22 mouse cellular contexts compared by ENCODE assay signal in the genomic region with DNA sequence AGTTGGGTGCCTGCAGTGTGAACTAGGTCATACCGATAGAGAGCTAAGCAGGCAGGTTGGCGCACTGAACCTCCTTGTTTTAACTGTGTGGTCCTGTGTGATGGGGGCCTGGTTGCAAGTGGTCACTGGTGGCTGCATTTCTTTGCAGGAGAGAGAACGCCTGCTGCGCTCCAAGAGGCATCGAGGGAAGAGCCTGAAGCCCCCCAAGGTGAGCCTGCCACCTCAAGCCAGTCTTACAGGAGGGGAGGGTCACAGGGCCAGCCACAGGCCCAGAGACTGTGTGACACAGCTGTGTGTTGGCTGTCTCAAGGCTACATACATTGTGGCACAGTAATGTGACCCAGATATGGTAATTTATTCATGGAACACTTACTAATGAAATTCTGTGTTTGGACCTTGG. TPM values are rescaled to one million over a fixed set of nuclear protein-coding genes. Genes with fewer than 3 reads are reported as not detected.
A peak's percentile ranks its signal among the peaks of the same experiment; 100 is the strongest.
DNase-seq lines count a peak whose midpoint lies in the region; ATAC-seq and TF ChIP-seq lines count a peak whose summit lies in the region.
"Had no signal": no experiment of that assay in that cellular context is flagged by ENCODE, and none has a peak within 500 bp of the region (broad histone marks: within the 10 kb centered on the region; RNA-seq: fewer than 3 reads in every experiment).

No protein-coding gene starts in this region.

- H3K9me3 ChIP-seq in hindbrain, embryonic 14.5 days (ENCODE audit: control insufficient read depth, low read length): no peaks in the 10 kb centered on the region
- H3K9me3 ChIP-seq in hindbrain, embryonic 10.5 days: no peaks in the 10 kb centered on the region
- no peaks in the 10 kb centered on the region for H3K9me3 ChIP-seq in midbrain, embryonic 11.5 days (ENCODE audit: control insufficient read depth, low read length)
- H3K9me3 ChIP-seq in midbrain, embryonic 10.5 days (replicated peaks): no peaks in the 10 kb centered on the region
- H3K9me3 ChIP-seq in midbrain, postnatal 0 days (ENCODE audit: low read length): no peaks in the 10 kb centered on the region
- H3K9me3 ChIP-seq: embryonic facial prominence, embryonic 12.5 days; forebrain, embryonic 12.5 days; heart, embryonic 13.5 days; hindbrain, embryonic 13.5 days had no signal

- H3K4me1 ChIP-seq in hindbrain, embryonic 14.5 days (replicated peaks; ENCODE audit: control insufficient read depth, insufficient read depth, low read length): 0 out of 2 replicates have a peak, but pooled peaks cover 7% of the 10 kb centered on the region
- H3K4me1 ChIP-seq in hindbrain, embryonic 10.5 days (replicated peaks): peaks cover 12% of the 10 kb centered on the region
- H3K4me1 ChIP-seq in midbrain, embryonic 11.5 days (ENCODE audit: control insufficient read depth, insufficient read depth, low read length): no peaks in the 10 kb centered on the region
- H3K4me1 ChIP-seq in midbrain, embryonic 10.5 days: peaks cover 11% of the 10 kb centered on the region; the same call in 1 of the 2 replicates
- H3K4me1 ChIP-seq in midbrain, postnatal 0 days (ENCODE audit: insufficient read depth, low read length): peaks cover 7% of the 10 kb centered on the region; the same call in 1 of the 2 replicates
- H3K4me1 ChIP-seq: embryonic facial prominence, embryonic 12.5 days; heart, embryonic 13.5 days had no signal

- H3K4me3 ChIP-seq in hindbrain, embryonic 14.5 days (replicated peaks; ENCODE audit: low read length): no peak overlapping the region
- H3K4me3 ChIP-seq in hindbrain, embryonic 10.5 days: no peak overlapping the region
- no peak overlapping the region for H3K4me3 ChIP-seq in midbrain, embryonic 11.5 days (ENCODE audit: low read depth, low read length)
- no peak overlapping the region for H3K4me3 ChIP-seq in midbrain, embryonic 10.5 days
- no peak overlapping the region for H3K4me3 ChIP-seq in midbrain, postnatal 0 days (ENCODE audit: low read depth, low read length)
- H3K4me3 ChIP-seq: embryonic facial prominence, embryonic 12.5 days; forebrain, embryonic 12.5 days; heart, embryonic 13.5 days; hindbrain, embryonic 13.5 days had no signal

- H3K4me2 ChIP-seq in hindbrain, embryonic 14.5 days (replicated peaks): no peak overlapping the region
- H3K4me2 ChIP-seq in midbrain, embryonic 11.5 days: no peak overlapping the region
- H3K4me2 ChIP-seq in midbrain, postnatal 0 days (ENCODE audit: low read depth, low read length, poor library complexity, severe bottlenecking): no peak overlapping the region
- H3K4me2 ChIP-seq: embryonic facial prominence, embryonic 12.5 days; forebrain, embryonic 12.5 days; heart, embryonic 13.5 days; hindbrain, embryonic 13.5 days had no signal

- TF ChIP-seq CTCF in midbrain, postnatal 0 days (IDR thresholded peaks at IDR 0.05): no peak

- no peak overlapping the region for H3K9ac ChIP-seq in hindbrain, embryonic 14.5 days
- H3K9ac ChIP-seq in midbrain, embryonic 11.5 days (ENCODE audit: low read length): no peak overlapping the region
- H3K9ac ChIP-seq in midbrain, postnatal 0 days (replicated peaks; ENCODE audit: low read length, poor library complexity, severe bottlenecking): no peak overlapping the region
- H3K9ac ChIP-seq: embryonic facial prominence, embryonic 12.5 days; forebrain, embryonic 12.5 days; heart, embryonic 13.5 days; hindbrain, embryonic 13.5 days had no signal

- no peaks in the 10 kb centered on the region for H3K27me3 ChIP-seq in hindbrain, embryonic 14.5 days (ENCODE audit: control insufficient read depth, insufficient read depth, low read length)
- no peaks in the 10 kb centered on the region for H3K27me3 ChIP-seq in hindbrain, embryonic 10.5 days (ENCODE audit: insufficient read depth, poor library complexity, severe bottlenecking)
- H3K27me3 ChIP-seq in midbrain, embryonic 11.5 days (ENCODE audit: control insufficient read depth, insufficient read depth, low read length): no peaks in the 10 kb centered on the region
- no peaks in the 10 kb centered on the region for H3K27me3 ChIP-seq in midbrain, embryonic 10.5 days (ENCODE audit: low read depth, poor library complexity, severe bottlenecking)
- no peaks in the 10 kb centered on the region for H3K27me3 ChIP-seq in midbrain, postnatal 0 days (ENCODE audit: insufficient read depth, low read length)
- H3K27me3 ChIP-seq: embryonic facial prominence, embryonic 12.5 days; forebrain, embryonic 12.5 days; hindbrain, embryonic 13.5 days; Patski had no signal

- 0 out of 2 replicates have a peak overlapping the region, but pooled peaks have one; percentile 29 for H3K27ac ChIP-seq in hindbrain, embryonic 14.5 days
- no peak overlapping the region for H3K27ac ChIP-seq in hindbrain, embryonic 10.5 days
- H3K27ac ChIP-seq in midbrain, embryonic 11.5 days (ENCODE audit: low read depth, low read length): no peak overlapping the region
- H3K27ac ChIP-seq in midbrain, embryonic 10.5 days (replicated peaks): no peak overlapping the region
- peak overlapping the region; percentile 79 for H3K27ac ChIP-seq in midbrain, postnatal 0 days (ENCODE audit: low read depth, low read length)
- H3K27ac ChIP-seq: embryonic facial prominence, embryonic 12.5 days; forebrain, embryonic 12.5 days; heart, embryonic 13.5 days had no signal

- ATAC-seq in hindbrain, embryonic 14.5 days (ENCODE audit: low FRiP score): no peak
- ATAC-seq in midbrain, embryonic 11.5 days (ENCODE audit: low FRiP score): no peak
- ATAC-seq in midbrain, postnatal 0 days (ENCODE audit: low FRiP score): no peak
- ATAC-seq: activated CD4-positive, CD25-positive, alpha-beta regulatory T cell, adult 4 months; forebrain, embryonic 16.5 days; Patski had no signal

- 71% methylated on average over 5 of the region's 5 CpGs for WGBS in hindbrain, embryonic 14.5 days
- 72% methylated on average over 5 of the region's 5 CpGs for WGBS in hindbrain, embryonic 10.5 days
- WGBS in midbrain, embryonic 11.5 days: 73% methylated on average over 5 of the region's 5 CpGs
- 79% methylated on average over 5 of the region's 5 CpGs for WGBS in midbrain, embryonic 10.5 days
- WGBS in midbrain, postnatal 0 days: 67% methylated on average over 5 of the region's 5 CpGs

- H3K36me3 ChIP-seq in hindbrain, embryonic 14.5 days (replicated peaks; ENCODE audit: control insufficient read depth, insufficient read depth): peaks cover 6% of the 10 kb centered on the region; the same call in 1 of the 2 replicates
- no peaks in the 10 kb centered on the region for H3K36me3 ChIP-seq in hindbrain, embryonic 10.5 days
- no peaks in the 10 kb centered on the region for H3K36me3 ChIP-seq in midbrain, embryonic 11.5 days (ENCODE audit: control insufficient read depth, insufficient read depth, low read length)
- no peaks in the 10 kb centered on the region for H3K36me3 ChIP-seq in midbrain, embryonic 10.5 days
- H3K36me3 ChIP-seq in midbrain, postnatal 0 days (ENCODE audit: insufficient read depth, low read length): no peaks in the 10 kb centered on the region
- H3K36me3 ChIP-seq: embryonic facial prominence, embryonic 12.5 days; forebrain, embryonic 12.5 days; heart, embryonic 13.5 days had no signal

- no peak for DNase-seq in hindbrain, embryonic 14.5 days (ENCODE audit: low spot score)
- no peak for DNase-seq in hindbrain, embryonic 10.5 days (ENCODE audit: low spot score)
- DNase-seq in midbrain, embryonic 11.5 days (ENCODE audit: low spot score, missing footprints): peak; percentile 72
- no peak for DNase-seq in midbrain, embryonic 10.5 days (ENCODE audit: low spot score)
- no peak for DNase-seq in midbrain, postnatal 0 days (ENCODE audit: low spot score)
- DNase-seq in retina, postnatal 1 day: peak; percentile 50
- DNase-seq: adrenal gland, postnatal 14 days; cerebellum, adult 11-12 months; cerebellum, adult 9-10 months; gastrocnemius, postnatal 36 days; heart, adult 11 months; heart, postnatal 36 days had no signal

RNA-seq across cellular contexts. Expression of a gene that starts 21.9 kb away (rescaled TPM):
- polyA plus RNA-seq in hindbrain, embryonic 14.5 days (2014; fragmentation: Nextera tagmentation; extraction: Ambion mirVana): 1.7 and 2.0 TPM in 2 replicates
- 0.08 TPM in 1 of 2 replicates, not detected in the other for polyA plus RNA-seq in hindbrain, embryonic 10.5 days (2016; fragmentation: Nextera tagmentation; extraction: Ambion mirVana)
- 0.04 TPM in 2 replicates for polyA plus RNA-seq in midbrain, embryonic 11.5 days (2014; fragmentation: Nextera tagmentation; extraction: Ambion mirVana)
- 0.01 and 0.05 TPM in 2 replicates for polyA plus RNA-seq in midbrain, embryonic 10.5 days (2016; fragmentation: Nextera tagmentation; extraction: Ambion mirVana)
- total RNA-seq in midbrain, postnatal 0 days (2014; rRNA removed): 19.4 and 29.5 TPM in 2 replicates
- polyA plus RNA-seq in midbrain, postnatal 0 days (2015; fragmentation: Nextera tagmentation; extraction: Ambion mirVana): 1.2 and 1.6 TPM in 2 replicates
- total RNA-seq: CH12.LX; gastrocnemius, adult 8-10 months; gastrocnemius, postnatal 36 days; heart, postnatal 36 days had no signal
- polyA plus RNA-seq: embryonic facial prominence, embryonic 12.5 days; heart, embryonic 13.5 days; heart, postnatal 0 days; Patski had no signal

Comparison
In these comparisons a context has a peak if more than half of its experiments do, and no peak if none do; other contexts are left out.
1. DNase-seq: peak in midbrain, embryonic 11.5 days (single experiment) and retina, postnatal 1 day (single experiment); none in hindbrain, embryonic 14.5 days (single experiment), hindbrain, embryonic 10.5 days (single experiment), midbrain, embryonic 10.5 days (single experiment) and midbrain, postnatal 0 days (single experiment).
2. H3K27ac ChIP-seq: peak in hindbrain, embryonic 14.5 days (single experiment) and midbrain, postnatal 0 days (single experiment); none in hindbrain, embryonic 10.5 days (single experiment), midbrain, embryonic 11.5 days (single experiment) and midbrain, embryonic 10.5 days (single experiment).